Mouse (Mus musculus): Measurements from ENCODE around the gene Rxrb.
A peak's percentile ranks its signal among the peaks of the same experiment; 100 is the strongest.

Rxrb gene

DNA sequence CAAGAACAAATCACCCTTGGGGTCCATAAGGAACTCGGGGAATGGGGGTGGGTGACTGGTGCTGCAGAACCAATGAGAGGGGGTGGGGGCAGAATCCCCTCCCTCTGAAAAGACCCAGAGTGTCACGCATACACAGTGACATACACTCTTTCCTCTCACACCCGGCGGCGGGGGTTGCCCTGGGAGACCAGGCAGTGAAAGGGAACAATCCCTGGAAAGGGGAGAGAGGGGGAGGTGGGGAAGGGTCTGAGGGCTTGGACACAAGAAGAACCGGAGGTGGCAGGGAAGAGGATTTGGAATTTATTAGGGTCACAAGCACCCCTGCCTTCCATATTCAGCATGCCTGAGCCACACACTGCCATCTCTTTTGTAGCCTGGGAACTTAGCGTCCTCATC lies 5.9 kb upstream of the Rxrb start:
- peak in 1 of 2 experiments; percentile 34 for DNase-seq

DNA sequence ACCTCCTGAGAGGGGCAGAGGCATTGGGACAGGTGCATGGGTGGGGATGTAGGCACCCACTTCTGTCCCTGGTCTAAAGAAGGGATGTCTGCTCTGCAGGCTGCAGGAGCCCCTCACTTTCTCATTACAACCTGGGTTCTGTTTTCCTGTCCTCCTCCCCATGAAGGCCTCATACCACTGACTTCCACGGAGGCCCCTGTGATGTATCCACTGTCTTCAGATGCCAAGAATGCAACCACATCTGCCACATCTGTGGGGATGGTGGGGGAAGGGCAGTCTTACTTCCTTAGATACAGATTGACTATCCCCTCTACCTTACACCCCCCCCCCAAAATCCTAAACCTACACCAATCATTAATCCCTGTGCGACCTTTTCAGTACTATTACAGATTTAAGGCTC lies 5.4 kb upstream of the Rxrb start:
- DNase-seq = no peak

DNA sequence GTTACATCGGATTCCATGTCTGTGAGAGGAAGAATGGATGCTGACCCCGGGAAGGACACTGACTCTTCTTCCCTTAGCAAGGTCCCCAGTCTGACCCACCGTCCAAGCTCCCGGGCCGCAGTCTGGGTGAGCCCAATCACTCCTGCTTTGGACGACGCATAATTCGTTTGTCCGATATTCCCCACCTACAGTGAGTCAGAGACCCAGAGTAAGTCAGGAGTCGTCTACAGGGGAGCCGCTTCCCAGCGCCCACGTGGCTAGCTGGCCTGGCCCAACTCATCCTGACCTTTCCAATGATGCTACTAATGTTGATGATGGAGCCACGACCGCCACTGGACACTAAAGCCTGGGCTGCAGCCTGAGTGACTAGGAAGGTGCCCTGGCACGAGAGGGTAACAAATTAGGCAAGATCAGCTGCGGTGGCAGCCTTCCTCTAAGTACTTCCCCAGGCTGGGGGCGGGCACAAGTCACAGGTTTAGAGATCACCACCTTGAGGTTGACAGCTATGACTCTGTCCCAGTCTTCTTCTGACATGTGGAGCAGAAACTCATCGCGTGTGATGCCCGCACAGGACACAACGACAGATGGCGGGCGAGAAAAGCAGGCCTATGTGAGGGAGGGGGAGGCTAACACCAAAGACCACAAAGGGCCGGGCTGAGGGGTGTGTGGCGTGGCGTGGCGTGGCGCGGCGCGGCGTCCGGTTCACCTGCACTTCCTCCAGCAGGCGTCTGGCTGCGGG lies 4.5 kb upstream of the Rxrb start:
- DNase-seq = peak in 1 of 2 experiments; percentile 55

DNA sequence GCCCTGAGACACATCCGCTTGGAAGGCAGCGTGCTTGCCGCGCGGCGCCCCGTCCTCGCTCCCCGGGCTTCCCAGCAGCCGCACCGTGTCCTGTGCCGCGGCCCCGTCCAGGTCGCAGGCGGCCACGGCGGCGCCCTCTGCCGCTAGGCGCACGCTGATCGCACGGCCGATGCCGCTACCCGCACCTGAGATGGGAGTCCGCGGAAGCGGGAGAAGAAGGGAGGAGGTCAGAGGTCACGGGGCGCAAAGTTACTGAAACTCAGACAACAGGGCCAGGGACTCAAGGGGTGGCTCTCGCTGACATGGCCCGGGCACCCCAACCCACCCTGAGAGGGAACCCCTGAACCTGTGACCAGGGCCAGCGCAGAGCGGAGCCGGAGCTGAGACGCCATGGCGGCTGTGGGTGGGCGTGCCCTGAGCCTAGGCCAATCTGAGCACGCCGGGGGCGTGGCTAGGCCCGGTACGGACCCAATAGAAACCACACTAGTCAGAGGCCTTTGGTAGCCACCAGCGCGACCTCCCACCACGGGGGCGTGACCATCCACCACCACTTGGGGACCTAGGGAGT lies 3.9 kb upstream of the Rxrb start, which contains the start of gene H2-Ke6:
H2-Ke6 (minus strand) TSS at position 405 of the 568 bp plus-strand sequence.
- peak; percentile 88 to 91 for DNase-seq

DNA sequence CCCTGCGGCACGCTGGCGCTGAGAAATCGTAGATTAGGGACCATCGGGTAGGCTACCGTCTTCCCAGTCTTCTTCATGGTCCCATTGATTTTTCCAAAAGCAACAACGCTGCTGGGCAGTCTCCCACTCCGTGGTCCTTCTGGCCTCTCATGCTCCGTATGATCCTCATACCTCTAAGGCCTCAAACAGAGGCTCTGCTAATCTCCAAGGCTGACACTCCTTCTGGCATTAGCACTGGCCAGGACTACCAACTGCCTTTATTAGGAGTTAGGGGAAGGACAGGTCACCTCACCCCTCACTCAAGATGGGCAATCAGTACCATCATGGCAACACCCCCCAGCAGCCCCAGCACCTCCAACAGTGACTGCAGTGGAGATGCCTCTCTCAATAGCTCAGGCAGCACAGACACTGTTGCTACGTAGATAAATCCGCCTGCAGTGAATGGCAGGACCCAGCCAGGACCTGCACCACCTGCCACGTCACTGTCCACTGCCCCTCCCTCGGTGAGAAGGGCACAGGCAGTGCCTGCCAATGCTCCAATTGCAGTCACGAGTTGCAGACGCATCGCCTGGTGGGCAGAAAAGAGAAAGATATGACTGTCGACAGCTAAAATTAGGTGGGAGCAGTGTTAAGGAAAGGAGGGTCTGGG lies 3.0 kb upstream of the Rxrb start:
- DNase-seq = no peak

DNA sequence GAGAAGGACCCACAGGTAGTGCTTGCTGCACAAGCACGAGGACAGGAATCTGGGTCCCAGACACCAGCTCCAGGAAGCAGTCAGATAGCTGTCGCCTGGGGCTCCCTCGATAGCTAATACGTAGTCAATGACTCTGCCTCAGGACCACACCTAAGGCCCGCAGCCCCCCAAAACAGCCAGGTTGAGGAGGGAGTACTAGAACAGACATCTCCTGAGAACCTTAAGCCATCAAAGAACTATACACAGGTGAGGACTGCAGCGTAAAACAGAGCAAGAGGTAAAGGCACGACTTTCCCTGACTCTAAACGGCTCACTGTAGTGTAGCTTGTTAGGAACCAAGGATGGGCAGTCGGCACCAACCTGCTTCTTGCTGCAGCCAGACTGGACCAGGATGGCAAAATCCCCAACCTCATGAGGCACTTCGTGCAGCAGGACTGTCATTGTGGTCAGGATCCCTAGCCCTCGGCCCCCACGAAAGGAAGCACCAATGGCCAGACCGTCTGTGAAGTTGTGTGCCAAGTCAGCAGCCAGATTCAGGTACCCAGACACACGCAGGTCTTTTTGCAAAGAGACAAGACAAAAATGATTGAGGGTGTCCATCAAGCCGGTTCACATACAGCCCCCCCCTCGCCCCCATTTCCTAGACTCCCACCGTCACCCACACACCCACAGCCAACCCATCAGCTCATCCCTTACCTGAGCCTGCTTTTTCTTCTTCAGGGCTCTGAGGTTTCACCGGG lies 2.3 kb upstream of the Rxrb start:
- no peak for DNase-seq

DNA sequence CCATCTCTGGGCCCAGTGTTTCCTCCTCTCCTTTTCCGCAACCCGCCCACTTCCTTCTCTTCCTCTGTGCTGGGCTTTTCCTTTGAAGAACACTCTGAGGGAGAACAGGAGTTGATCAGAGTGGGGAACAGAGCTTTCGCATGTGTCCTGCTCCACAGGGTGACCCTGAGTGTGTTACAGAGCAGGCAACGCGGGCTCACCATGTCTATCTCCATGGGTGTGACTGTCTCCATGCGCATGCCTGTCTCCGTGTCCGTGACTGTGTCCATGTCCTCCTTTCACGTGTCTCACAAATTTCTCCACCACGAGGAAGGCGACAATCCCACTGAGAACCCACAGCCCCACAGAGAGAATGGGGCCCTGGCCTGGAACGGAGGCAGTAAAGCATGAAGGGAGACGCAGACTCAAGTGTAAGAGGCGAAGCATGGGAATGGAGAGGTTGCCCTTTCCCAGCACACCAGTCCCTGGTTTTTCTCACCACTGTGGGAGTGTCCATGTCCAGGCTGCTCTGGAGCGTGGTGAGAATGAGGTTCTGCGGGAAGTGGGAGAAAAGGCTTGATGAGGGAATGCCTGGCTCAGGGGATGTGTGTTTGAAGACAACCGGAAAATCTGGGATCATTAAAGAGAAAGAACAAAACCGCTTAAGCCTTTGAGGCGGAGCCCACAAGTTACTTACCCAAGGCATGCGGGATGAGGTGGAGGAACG lies 1.6 kb upstream of the Rxrb start:
- DNase-seq = no peak

DNA sequence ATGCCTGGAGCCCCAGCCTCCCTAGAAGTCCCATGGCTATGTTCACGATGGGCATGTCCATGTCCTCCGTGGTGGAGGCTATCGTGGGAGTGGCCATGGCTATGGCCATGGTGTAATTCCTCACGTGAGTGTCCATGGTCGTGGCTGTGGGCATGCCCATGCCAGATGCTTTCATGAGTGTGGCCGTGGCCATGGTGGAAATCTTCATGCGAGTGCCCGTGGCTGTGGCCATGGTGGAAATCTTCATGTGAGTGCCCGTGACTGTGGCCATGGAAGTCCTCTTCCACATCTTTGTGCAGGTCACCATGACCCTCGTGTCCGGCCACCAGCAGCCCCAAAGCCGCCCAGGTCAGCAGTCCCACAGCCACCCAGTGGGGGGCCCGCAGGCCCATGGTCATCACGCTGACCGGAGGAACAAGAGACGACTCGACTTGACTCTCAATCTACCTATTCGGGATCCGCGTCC lies 718 bp upstream of the Rxrb start:
- DNase-seq = peak in 1 of 2 experiments; percentile 46

DNA sequence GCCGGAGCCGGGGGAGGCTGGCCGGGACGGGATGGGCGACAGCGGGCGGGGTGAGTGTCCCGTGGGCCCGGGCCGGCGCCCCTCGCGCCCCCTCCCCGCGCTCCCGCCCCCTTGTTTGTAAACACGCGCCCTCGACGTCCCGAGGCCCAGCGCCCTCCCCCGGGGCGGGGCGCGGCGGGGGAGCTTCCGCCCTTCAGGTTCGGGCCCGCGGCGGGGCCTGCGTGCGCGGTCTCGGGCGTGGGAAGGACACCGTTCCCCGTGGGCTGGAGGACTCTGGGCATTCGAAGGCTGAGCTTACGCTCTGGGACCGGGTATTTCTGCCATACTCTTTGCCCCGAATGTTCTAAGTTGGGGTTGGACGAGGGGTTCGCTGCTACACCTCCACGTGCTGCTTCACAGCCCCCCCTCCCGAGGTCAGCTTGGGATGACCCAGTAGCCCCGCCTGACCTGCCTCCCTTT lies 591 bp downstream of the Rxrb start:
- peak; percentile 65 to 74 for DNase-seq

DNA sequence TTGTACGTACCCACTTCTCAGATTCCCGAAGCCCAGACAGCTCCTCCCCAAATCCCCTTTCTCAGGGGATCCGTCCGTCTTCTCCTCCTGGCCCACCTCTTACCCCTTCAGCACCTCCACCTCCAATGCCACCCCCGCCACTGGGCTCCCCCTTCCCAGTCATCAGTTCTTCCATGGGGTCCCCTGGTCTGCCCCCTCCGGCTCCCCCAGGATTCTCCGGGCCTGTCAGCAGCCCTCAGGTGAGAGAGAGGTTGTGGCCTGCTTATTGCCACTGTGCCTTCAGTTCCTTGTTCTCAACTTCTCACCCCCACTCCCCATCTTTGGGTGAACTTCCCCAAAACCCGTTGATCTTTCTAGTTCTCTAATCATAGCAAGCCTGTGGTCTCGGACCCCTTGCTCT lies 1.2 kb downstream of the Rxrb start:
- DNase-seq = peak in 1 of 2 experiments; percentile 52

DNA sequence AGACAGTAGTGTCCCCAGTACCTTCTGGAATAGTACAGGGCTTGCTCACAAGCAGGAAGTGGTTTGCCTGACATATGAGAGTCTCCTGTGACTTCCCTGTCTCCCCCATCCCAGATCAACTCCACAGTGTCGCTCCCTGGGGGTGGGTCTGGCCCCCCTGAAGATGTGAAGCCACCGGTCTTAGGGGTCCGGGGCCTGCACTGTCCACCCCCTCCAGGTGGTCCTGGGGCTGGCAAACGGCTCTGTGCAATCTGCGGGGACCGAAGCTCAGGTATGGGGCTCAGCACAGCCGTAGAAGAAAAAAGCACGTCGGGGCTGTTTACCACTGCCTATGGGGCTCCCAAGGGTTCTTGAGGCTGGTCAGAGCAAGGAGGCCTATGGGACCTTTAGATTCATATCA lies 1.8 kb downstream of the Rxrb start:
- DNase-seq = peak in 1 of 2 experiments; percentile 30

DNA sequence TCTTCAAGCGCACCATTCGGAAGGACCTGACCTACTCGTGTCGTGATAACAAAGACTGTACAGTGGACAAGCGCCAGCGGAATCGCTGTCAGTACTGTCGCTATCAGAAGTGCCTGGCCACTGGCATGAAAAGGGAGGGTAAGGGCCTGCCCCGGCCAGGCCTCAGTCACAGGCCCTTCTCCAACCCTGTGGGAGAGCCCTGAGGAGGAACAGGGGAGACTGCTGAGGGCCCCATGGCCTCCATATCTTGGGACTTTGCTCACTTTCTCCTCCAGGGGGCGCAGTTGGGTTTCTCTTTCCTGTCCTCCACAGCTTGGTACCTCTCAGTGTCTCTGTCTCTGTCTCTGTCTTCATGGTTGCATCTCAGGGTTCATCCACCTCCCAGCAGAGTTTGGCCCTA lies 2.5 kb downstream of the Rxrb start:
- DNase-seq = peak in 1 of 2 experiments; percentile 64

DNA sequence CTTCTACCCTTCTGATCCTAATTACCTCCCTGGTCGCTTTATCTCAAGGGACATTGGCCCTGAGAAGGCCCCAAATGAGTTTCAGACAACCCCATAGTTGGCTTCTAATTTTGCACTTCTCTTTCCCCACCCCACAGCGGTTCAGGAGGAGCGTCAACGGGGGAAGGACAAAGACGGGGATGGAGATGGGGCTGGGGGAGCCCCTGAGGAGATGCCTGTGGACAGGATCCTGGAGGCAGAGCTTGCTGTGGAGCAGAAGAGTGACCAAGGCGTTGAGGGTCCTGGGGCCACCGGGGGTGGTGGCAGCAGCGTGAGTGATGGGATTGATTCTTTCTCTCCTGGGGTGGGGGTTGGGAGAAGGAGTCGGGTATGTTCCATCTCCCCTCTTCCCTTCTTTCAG lies 3.9 kb downstream of the Rxrb start:
- no peak for DNase-seq

DNA sequence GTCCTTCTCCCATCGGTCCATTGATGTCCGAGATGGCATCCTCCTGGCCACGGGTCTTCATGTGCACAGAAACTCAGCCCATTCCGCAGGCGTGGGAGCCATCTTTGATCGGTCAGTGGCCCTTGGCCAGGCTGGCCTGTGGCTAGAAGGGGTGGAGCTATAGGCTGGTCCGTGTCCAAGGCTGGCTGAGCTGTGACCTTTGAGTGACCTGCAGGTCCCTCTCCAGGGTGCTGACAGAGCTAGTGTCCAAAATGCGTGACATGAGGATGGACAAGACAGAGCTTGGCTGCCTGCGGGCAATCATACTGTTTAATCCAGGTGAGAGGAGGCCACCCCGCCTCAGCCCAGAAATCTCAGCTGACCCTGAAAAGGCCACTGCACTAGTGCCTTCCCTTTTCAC lies 5.0 kb downstream of the Rxrb start:
- no peak for DNase-seq

DNA sequence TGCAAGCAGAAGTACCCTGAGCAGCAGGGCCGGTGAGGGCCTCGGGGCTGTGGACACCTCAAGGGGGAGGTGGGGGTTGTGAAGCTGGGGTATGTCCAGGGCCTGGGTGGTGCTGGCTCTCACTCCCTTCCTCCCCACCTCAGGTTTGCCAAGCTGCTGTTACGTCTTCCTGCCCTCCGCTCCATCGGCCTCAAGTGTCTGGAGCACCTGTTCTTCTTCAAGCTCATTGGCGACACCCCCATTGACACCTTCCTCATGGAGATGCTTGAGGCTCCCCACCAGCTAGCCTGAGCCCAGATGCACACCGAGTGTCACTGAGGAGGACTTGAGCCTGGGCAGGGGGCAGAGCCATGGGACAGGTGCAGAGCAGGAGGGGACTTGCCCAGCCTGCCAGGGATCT lies 5.6 kb downstream of the Rxrb start:
- no peak for DNase-seq

DNA sequence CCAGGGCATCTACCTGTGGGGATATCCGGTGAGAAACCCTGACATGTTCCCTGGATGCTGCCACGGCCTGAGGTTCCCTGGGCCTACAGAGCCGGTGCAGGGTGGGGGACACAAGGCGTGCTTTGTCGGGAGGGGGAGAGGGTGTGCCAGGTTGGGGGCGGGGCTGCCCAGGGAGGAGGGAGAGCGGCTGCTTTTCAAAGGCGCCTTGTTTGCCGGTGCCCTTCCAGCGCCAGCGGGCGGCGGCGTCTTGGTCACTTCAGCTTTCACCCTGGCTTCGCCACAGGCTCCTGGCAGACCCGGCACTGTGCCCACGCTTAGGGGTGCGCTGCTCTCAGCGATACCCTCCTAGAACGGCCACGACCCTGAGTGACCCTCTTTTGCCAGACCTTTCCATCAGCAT lies 6.8 kb downstream of the Rxrb start:
- DNase-seq = no peak

DNA sequence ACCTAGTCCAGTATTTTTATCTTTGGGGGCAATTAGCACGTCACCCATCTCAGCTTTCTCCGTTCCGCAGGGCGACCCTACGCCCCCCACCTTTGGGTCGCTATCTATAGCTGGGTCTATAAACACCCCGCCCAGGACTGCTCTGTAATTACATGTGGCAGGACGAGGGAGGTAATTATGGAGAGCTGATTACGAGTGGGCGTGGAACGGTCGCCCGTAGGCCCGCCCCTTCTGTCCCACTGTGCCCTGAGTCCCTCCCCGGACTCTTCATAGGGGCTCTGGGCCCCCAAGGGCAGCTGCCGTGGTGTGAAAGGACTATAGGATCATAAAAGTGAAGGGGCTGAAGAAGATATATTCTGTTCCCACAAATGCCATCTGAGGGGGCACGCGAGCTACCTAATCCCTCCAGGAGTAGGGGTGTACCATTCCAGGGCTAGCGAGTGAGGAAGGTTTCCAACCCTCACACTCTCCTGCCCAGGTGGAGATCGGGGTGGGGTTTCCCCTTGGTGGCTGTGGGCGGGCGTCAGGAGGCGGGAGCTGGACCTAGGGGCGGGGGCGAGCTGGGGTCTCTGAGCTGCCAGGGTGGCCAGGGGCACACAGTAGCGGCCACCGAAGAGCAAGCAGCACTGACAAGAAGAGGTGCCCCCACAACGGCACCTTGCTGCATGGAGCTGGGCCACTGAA lies 7.4 kb downstream of the Rxrb start, which contains the start of gene Col11a2:
Col11a2 (plus strand) TSS at position 560 of the 684 bp plus-strand sequence.
- no peak for DNase-seq

DNA sequence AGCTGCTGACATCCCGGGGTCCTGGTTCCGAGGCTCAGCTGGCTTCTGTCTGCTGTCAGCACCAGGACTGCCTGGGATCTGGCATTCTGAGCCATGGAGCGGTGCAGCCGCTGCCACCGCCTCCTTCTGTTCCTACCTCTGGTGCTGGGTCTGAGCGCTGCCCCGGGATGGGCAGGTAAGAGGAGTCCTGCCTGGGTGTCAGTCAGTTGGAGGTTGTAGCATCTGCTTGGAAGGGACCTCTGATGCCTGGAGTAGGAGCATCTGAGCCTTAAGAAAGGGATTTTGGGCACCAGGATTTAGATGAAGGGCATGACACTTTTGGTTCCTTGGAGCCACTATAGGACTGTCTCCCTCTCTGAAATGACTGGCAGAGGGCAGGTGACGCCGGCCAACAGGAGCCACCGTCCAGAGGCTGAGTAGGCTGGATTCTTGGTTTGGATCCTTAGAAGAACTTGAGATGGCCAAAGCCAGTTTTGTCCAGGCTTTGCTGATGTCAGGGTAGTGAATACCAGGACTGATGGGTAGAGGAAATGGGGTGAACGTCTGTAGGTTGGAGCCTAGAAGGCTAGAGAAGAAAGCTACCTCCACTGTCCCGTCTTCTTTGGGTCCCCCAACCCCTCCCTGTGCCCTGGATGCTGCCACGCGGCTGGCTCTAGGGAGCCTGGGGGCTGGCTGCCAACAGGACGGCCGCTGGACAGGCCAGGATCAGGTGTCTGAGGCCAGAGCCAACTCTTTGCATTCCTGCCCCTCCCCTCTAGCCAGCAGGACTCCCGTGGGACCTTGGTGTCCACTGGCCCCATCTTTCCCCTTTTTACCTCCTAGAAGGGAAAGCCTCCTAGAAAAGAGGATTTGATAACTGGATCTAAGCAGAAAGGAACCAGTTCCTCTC lies 8.2 kb downstream of the Rxrb start:
- DNase-seq = no peak

DNA sequence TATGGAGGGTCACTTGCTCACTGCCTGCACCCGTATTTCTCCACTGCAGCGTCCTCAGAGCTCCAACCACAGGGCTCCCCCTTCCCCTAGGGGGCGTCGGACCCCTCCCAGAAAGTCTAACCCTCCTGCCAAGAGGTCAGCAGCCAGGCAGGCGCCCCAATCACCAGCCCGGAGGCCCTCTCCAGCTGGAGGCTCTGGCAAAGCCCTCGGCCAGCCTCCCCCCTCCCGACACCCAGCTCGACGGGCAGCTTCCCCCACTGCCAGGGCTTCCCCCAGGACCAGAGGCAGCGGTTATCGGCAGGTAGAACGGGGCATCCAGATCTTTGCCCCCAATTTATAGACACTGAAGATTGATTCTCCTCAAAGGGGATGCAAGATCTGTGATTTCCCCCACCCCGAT lies 14.3 kb downstream of the Rxrb start:
- no peak for DNase-seq

DNA sequence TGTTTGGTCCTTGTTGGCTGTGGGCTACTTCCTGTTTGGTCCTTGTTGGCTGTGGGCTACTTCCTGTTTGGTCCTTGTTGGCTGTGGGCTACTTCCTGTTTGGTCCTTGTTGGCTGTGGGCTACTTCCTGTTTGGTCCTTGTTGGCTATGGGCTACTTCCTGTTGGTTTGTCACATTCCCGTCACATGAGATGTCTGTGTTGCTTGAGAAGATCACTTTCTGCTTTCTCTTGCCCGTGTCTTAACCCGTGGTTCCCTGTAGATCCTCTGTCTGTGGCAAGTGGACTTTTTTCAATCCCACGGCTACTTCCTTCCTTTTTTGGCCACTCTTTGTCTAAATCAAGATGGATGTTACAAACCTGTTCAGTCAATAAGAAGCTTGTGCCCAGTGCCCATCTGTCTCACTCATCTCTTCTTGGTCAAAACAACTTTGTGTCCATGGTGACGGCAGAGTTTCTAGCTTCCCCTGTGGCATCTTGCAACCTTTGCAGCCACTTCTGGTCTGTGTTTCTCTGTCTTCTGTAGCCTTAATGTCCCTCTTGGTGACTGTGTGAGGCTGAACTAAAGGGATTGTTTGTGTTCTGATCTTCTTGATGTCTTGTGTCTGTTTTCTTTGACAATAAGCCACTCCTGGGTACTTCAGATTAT lies 15.9 kb downstream of the Rxrb start:
- DNase-seq = no peak
